Mouse (Mus musculus) ES-E14 (cell line): ENCODE measurements around the gene Rhd.

Source experiments
- MAFK ChIP-seq: IDR thresholded peaks from 2 replicates; pipeline ENCODE4 v1.6.1; 2014; ENCODE audit warnings: mild to moderate bottlenecking, low read depth, low read length, inconsistent platforms; ENCODE audit not compliant: insufficient read depth
- ZC3H11A ChIP-seq: IDR thresholded peaks from 2 replicates; pipeline ENCODE4 v1.6.1; 2012; ENCODE audit warnings: low read depth, mild to moderate bottlenecking, inconsistent platforms, low read length, borderline replicate concordance
- ZNF384 ChIP-seq: IDR thresholded peaks from 2 replicates; pipeline ENCODE4 v1.6.1; 2012; ENCODE audit warnings: low read depth, low read length, inconsistent platforms

GRCm38 (mm10) chr4:134901126-134901525 is 36.8 kb downstream of the Rhd start:
- TF ChIP-seq MAFK (no peak), ZNF384 (no peak), ZC3H11A (no peak)
